Mouse (Mus musculus) forebrain, embryonic 14.5 days (tissue): ENCODE measurements around the gene BC049715. TPM values are rescaled to one million over a fixed set of nuclear protein-coding genes. Genes with fewer than 3 reads are reported as not detected.
A peak's percentile ranks its signal among the peaks of the same experiment; 100 is the strongest.

Source experiments
- ATAC-seq: fragments of 200-750 bp; cut with Nextera tagmentation; 2 replicates; pipeline ENCODE4 v1.8.0; 2017; ENCODE audit warnings: mild to moderate bottlenecking, moderate library complexity
- DNase-seq: peaks from one replicate; pipeline ENCODE4 v3.0.0-alpha.2; 2015; ENCODE audit warnings: low spot score
- H3K27ac ChIP-seq: fragments of 300-500 bp; sonication (generic); 2 replicates; pipeline ENCODE4 v1.5.1; 2014; ENCODE audit warnings: low read depth, mild to moderate bottlenecking, control low read depth, low read length, moderate library complexity
- H3K27me3 ChIP-seq: fragments of 300-500 bp; sonication (generic); replicated peaks from 2 replicates; pipeline ENCODE4 v1.6.1; 2014; ENCODE audit warnings: low read length, control low read depth, mixed read lengths; ENCODE audit not compliant: control insufficient read depth, insufficient read depth
- H3K36me3 ChIP-seq: fragments of 300-500 bp; sonication (generic); 2 replicates; pipeline ENCODE4 v1.6.1; 2014; ENCODE audit warnings: low read length, control low read depth; ENCODE audit not compliant: control insufficient read depth, insufficient read depth
- H3K4me1 ChIP-seq: fragments of 300-500 bp; sonication (generic); 2 replicates; pipeline ENCODE4 v1.6.1; 2014; ENCODE audit warnings: antibody characterized with exemption, low read length, control low read depth; ENCODE audit not compliant: control insufficient read depth, insufficient read depth
- H3K4me2 ChIP-seq: fragments of 300-500 bp; sonication (generic); 2 replicates; pipeline ENCODE4 v1.6.1; 2014; ENCODE audit warnings: mild to moderate bottlenecking, control low read depth, low read length
- H3K4me3 ChIP-seq: fragments of 300-500 bp; sonication (generic); 2 replicates; pipeline ENCODE4 v1.5.1; 2014; ENCODE audit warnings: low read depth, low read length, control low read depth
- H3K9ac ChIP-seq: fragments of 300-500 bp; sonication (generic); 2 replicates; pipeline ENCODE4 v1.6.1; 2014; ENCODE audit warnings: mild to moderate bottlenecking, low read length, control low read depth, moderate library complexity
- H3K9me3 ChIP-seq: fragments of 300-500 bp; sonication (generic); replicated peaks from 2 replicates; pipeline ENCODE4 v1.6.1; 2016; ENCODE audit warnings: low read length, control low read depth, mixed read lengths; ENCODE audit not compliant: control insufficient read depth
- WGBS: fragments of 180-500 bp; shearing (Covaris S2); extraction: QIAGEN DNeasy Blood & Tissue Kit; methylation state at CpG from one replicate; pipeline ENCODE4 v1.1.7; 2014; 5-methylcytosine and 5-hydroxymethylcytosine counted together
- polyA plus RNA-seq: library from polyadenylated mRNA; unstranded; fragments of >200 nt; fragmentation: Nextera tagmentation; extraction: Ambion mirVana; gene quantifications from 2 replicates; pipeline ENCODE4 v1.2.1, GENCODE M21; 2014

BC049715 gene
- polyA plus RNA-seq, 1 experiment from 2014 or later, result 0.86 TPM

GRCm38 (mm10) chr6:136852348-136852747 lies 24.9 kb downstream of the BC049715 start:
- WGBS, result 69% methylated on average over 4 of the region's 4 CpGs
- no peak for DNase-seq

DNA sequence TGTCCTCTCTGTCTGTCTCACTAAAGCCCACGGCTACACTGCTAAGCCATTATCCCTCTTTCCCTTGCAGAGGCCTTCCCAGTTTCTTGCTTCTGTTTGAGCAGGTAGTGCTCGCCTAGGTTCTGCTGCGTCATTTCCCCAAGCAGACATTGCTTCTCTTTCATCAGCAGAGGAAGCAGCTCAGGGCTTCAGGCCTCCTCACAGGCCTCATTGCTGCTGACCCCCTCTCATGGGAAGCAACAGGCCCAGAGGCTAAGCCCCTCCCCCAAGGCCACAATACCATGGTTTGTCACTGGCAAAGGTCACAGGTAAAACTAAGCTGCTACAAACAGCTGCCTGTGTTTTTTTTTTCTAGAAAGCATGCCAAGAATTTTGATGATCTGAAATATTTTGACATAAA lies 25.3 kb downstream of the BC049715 start:
- H3K36me3 ChIP-seq, result no peaks in the 10 kb centered on the region
- 61% methylated on average over 3 of the region's 3 CpGs for WGBS
- no peak overlapping the region for H3K9ac ChIP-seq
- H3K27me3 ChIP-seq, result no peaks in the 10 kb centered on the region
- ATAC-seq (no peak), DNase-seq (peak; percentile 8)
- H3K9me3 ChIP-seq, result no peaks in the 10 kb centered on the region
- no peak overlapping the region for H3K27ac ChIP-seq
- H3K4me2 ChIP-seq, result no peak overlapping the region
- H3K4me3 ChIP-seq, result no peak overlapping the region
- H3K4me1 ChIP-seq, result no peaks in the 10 kb centered on the region

More at GRCm38 (mm10) chr6:136852348-136852747, 24.9 kb downstream of the BC049715 start:
- no peak overlapping the region for H3K4me3 ChIP-seq
- no peak overlapping the region for H3K9ac ChIP-seq
- no peak overlapping the region for H3K4me2 ChIP-seq
- no peaks in the 10 kb centered on the region for H3K36me3 ChIP-seq
- H3K27ac ChIP-seq, result no peak overlapping the region
- no peaks in the 10 kb centered on the region for H3K9me3 ChIP-seq
- no peaks in the 10 kb centered on the region for H3K27me3 ChIP-seq
- no peaks in the 10 kb centered on the region for H3K4me1 ChIP-seq
- no peak for ATAC-seq

DNA sequence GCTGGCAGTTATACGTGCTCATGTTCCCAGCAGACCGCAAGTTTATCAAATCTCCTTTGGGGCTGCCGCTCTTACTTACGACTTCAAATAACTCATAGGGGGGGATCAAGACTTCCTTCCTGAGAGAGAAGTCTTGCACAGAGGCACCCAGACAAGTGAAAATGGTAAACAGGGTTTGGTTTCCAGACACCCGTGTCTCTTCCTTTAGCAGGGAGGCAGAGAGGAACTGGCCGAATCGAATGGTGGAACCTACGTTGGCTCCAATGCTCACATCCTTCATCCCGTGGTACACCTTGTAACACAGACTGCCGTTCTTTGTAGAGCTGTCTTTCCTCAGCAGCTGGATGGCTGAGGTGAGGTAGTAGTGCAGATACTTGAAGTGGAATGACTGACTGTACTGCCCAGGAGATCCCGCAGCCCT lies 26.9 kb downstream of the BC049715 start:
- DNase-seq, result no peak
- Histone ChIP-seq H3K4me1 (no peaks in the 10 kb centered on the region), H3K4me3 (no peak overlapping the region), H3K27me3 (no peaks in the 10 kb centered on the region), H3K36me3 (no peaks in the 10 kb centered on the region), H3K9ac (no peak overlapping the region), H3K9me3 (no peaks in the 10 kb centered on the region), H3K27ac (no peak overlapping the region), H3K4me2 (no peak overlapping the region)
- no peak for ATAC-seq
- 93% methylated on average over 11 of the region's 11 CpGs for WGBS

DNA sequence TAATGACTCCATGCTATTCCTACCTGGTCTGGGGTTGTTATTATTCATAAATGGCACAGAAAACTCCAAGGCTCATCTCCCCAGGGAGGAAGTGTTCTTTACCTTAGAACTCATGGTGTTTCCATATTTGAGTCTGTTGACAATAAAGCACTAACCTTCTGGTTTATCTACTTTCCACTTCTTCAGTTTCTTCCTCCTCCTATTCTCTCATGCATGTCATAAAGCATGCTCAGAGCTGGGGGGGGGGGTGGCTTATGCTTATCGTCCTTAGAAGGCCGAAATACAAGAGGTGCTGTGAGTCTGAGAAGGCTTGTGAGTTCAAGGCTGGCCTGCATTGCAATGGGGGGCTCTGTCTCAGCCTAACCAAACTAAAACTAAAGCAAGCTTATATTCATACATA lies 27.8 kb downstream of the BC049715 start:
- DNase-seq, result no peak
- H3K4me2 ChIP-seq, result no peak overlapping the region
- H3K4me1 ChIP-seq, result no peaks in the 10 kb centered on the region
- H3K27me3 ChIP-seq, result no peaks in the 10 kb centered on the region
- no peak overlapping the region for H3K27ac ChIP-seq
- no peak for ATAC-seq
- H3K4me3 ChIP-seq, result no peak overlapping the region
- WGBS, result 83% methylated on average over 2 of the region's 2 CpGs
- no peaks in the 10 kb centered on the region for H3K9me3 ChIP-seq
- H3K36me3 ChIP-seq, result no peaks in the 10 kb centered on the region
- no peak overlapping the region for H3K9ac ChIP-seq

GRCm38 (mm10) chr6:136856071-136856636 lies 28.7 kb downstream of the BC049715 start:
- WGBS, result 55% methylated on average over 14 of the region's 14 CpGs
- DNase-seq (no peak), ATAC-seq (no peak)
- no peak overlapping the region for H3K4me2 ChIP-seq
- H3K36me3 ChIP-seq, result no peaks in the 10 kb centered on the region
- no peaks in the 10 kb centered on the region for H3K9me3 ChIP-seq
- H3K4me3 ChIP-seq, result no peak overlapping the region
- no peak overlapping the region for H3K9ac ChIP-seq
- H3K27ac ChIP-seq, result no peak overlapping the region
- no peaks in the 10 kb centered on the region for H3K4me1 ChIP-seq
- H3K27me3 ChIP-seq, result no peaks in the 10 kb centered on the region

- WGBS, result 81% methylated on average over 18 of the region's 18 CpGs
Measured at GRCm38 (mm10) chr6:136857186-136857872, 29.9 kb downstream of the BC049715 start, which contains the start of gene Art4. Gene Art4 (minus strand): TSS chr6:136857733.

DNA sequence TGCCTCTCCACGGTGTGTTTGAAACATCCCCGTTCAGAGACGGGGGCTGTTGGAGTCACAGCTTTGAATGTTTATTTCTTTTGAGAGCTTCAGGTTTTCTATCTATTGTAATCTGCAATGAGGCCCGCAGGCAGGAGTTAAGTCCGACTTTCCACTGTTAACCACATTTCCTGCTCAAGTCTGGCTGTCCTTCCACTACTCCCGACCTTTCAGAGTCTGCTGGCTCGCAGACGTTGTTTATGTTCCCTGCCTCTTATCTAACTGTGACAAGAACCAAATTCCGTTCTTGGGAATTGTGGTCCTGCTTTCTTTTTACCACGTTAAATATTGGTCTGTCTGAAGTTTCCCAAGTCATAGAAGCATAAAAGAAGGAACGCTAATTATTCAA lies 30.4 kb downstream of the BC049715 start:
- Histone ChIP-seq H3K4me1 (no peaks in the 10 kb centered on the region), H3K27ac (no peak overlapping the region), H3K36me3 (no peaks in the 10 kb centered on the region), H3K27me3 (no peaks in the 10 kb centered on the region), H3K9me3 (no peaks in the 10 kb centered on the region), H3K9ac (no peak overlapping the region), H3K4me3 (no peak overlapping the region), H3K4me2 (no peak overlapping the region)
- DNase-seq (no peak), ATAC-seq (no peak)
- 77% methylated on average over 11 of the region's 11 CpGs for WGBS

More at GRCm38 (mm10) chr6:136857186-136857872, 29.9 kb downstream of the BC049715 start, which contains the start of gene Art4:
- Histone ChIP-seq H3K27me3 (no peaks in the 10 kb centered on the region), H3K9me3 (no peaks in the 10 kb centered on the region), H3K27ac (no peak within 1 kb of the TSS), H3K4me1 (no peaks in the 10 kb centered on the region), H3K4me3 (no peak within 1 kb of the TSS), H3K36me3 (no peaks in the 10 kb centered on the region), H3K9ac (no peak within 1 kb of the TSS), H3K4me2 (no peak within 1 kb of the TSS)
- DNase-seq, result no peak
- ATAC-seq, result no peak

DNA sequence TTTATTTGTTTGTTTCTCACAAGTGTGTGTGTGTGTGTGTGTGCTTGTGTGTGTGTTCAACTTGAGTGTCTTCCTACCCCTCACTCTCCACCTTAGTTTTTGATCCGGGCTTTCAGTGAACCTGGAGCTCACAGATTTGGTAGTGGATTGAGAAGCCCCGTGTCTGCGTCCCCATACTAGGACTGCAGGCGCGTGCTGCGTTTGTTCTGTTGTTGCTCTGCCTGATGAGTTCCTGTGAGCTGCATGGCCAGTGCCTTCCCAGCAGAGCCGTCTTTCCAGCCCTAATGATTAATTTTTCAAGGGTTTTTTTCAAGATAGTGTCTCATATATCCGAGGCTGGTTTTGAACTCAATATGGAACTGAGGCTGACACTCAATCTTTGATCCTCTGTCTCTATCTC lies 31.0 kb downstream of the BC049715 start:
- ATAC-seq (no peak), DNase-seq (no peak)
- WGBS, result 86% methylated on average over 8 of the region's 8 CpGs
- H3K9ac ChIP-seq, result no peak overlapping the region
- H3K4me2 ChIP-seq, result no peak overlapping the region
- H3K4me3 ChIP-seq, result no peak overlapping the region
- H3K9me3 ChIP-seq, result no peaks in the 10 kb centered on the region
- H3K27ac ChIP-seq, result no peak overlapping the region
- H3K36me3 ChIP-seq, result no peaks in the 10 kb centered on the region
- no peaks in the 10 kb centered on the region for H3K27me3 ChIP-seq
- H3K4me1 ChIP-seq, result no peaks in the 10 kb centered on the region

GRCm38 (mm10) chr6:136861020-136861419 lies 33.6 kb downstream of the BC049715 start:
- Histone ChIP-seq H3K4me3 (no peak overlapping the region), H3K9me3 (no peaks in the 10 kb centered on the region), H3K27ac (no peak overlapping the region), H3K9ac (no peak overlapping the region), H3K36me3 (no peaks in the 10 kb centered on the region), H3K4me2 (no peak overlapping the region), H3K27me3 (no peaks in the 10 kb centered on the region), H3K4me1 (no peaks in the 10 kb centered on the region)
- DNase-seq, result peak; percentile 90
- WGBS, result 46% methylated on average over 9 of the region's 9 CpGs
- ATAC-seq, result peak; percentile 69
